In genomic region chr7:104243616-104244015, GRCm38 (mm10) we compare ENCODE assay signal across 23 mouse cellular contexts. TPM values are rescaled to one million over a fixed set of nuclear protein-coding genes. Genes with fewer than 3 reads are reported as not detected.
DNase-seq lines count a peak whose midpoint lies in the region; ATAC-seq lines count a peak whose summit lies in the region.
"Had no signal": no experiment of that assay in that cellular context is flagged by ENCODE, and none has a peak within 500 bp of the region (broad histone marks: within the 10 kb centered on the region; RNA-seq: fewer than 3 reads in every experiment).

No protein-coding gene starts in this region.

- H3K9ac ChIP-seq in kidney, embryonic 15.5 days: no peak overlapping the region
- H3K9ac ChIP-seq in forebrain, embryonic 14.5 days (ENCODE audit: low read length): no peak overlapping the region
- H3K9ac ChIP-seq: forebrain, postnatal 0 days; midbrain, embryonic 15.5 days had no signal

- H3K27ac ChIP-seq in kidney, embryonic 15.5 days: no peak overlapping the region
- H3K27ac ChIP-seq in forebrain, embryonic 14.5 days (ENCODE audit: low read depth, low read length): no peak overlapping the region
- H3K27ac ChIP-seq: midbrain, embryonic 15.5 days had no signal

- peak; percentile 18 for DNase-seq in CD4-positive, CD25-positive, alpha-beta regulatory T cell, adult 2 months (ENCODE audit: low read depth, low spot score)
- no peak for DNase-seq in kidney, adult 18-20 months
- DNase-seq in 3T3-L1 (ENCODE audit: low read depth, low spot score) (peak; percentile 1), ZHBTc4 (ENCODE audit: low read depth, low spot score) (peak; percentile 63)
- DNase-seq in layer of hippocampus, adult 8-10 months (ENCODE audit: low spot score in 2 of 2): no peak
- no peak for DNase-seq in forebrain, embryonic 14.5 days (ENCODE audit: low spot score)
- DNase-seq: cerebellum, adult 9-11 months; right cerebral cortex, postnatal 4 days had no signal

- H3K4me3 ChIP-seq in kidney, embryonic 15.5 days (replicated peaks): no peak overlapping the region
- H3K4me3 ChIP-seq in forebrain, embryonic 14.5 days (ENCODE audit: low read depth, low read length): no peak overlapping the region

- H3K9me3 ChIP-seq in kidney, embryonic 15.5 days (replicated peaks): no peaks in the 10 kb centered on the region
- no peaks in the 10 kb centered on the region for H3K9me3 ChIP-seq in forebrain, embryonic 14.5 days (replicated peaks; ENCODE audit: control insufficient read depth, low read length)
- H3K9me3 ChIP-seq: midbrain, embryonic 15.5 days had no signal

- no peaks in the 10 kb centered on the region for H3K36me3 ChIP-seq in kidney, embryonic 15.5 days
- H3K36me3 ChIP-seq in forebrain, embryonic 14.5 days (ENCODE audit: control insufficient read depth, insufficient read depth, low read length): no peaks in the 10 kb centered on the region
- H3K36me3 ChIP-seq: midbrain, embryonic 15.5 days had no signal

- H3K4me2 ChIP-seq in kidney, embryonic 15.5 days: peak overlapping the region; percentile 62; the same call in 1 of the 2 replicates
- H3K4me2 ChIP-seq in forebrain, embryonic 14.5 days (ENCODE audit: low read length): no peak overlapping the region

- no peak for ATAC-seq in CD4-positive, CD25-positive, alpha-beta regulatory T cell, adult 4 months
- ATAC-seq in kidney, embryonic 15.5 days (replicated peaks; ENCODE audit: low FRiP score): no peak
- ATAC-seq in forebrain, embryonic 14.5 days: no peak

- 65% methylated on average over 1 of the region's 1 CpGs for WGBS in kidney, embryonic 15.5 days
- 52% methylated on average over 1 of the region's 1 CpGs for whole genome bisulfite sequencing in forebrain, embryonic 14.5 days

- H3K27me3 ChIP-seq in kidney, embryonic 15.5 days: no peaks in the 10 kb centered on the region
- no peaks in the 10 kb centered on the region for H3K27me3 ChIP-seq in forebrain, embryonic 14.5 days (replicated peaks; ENCODE audit: control insufficient read depth, insufficient read depth, low read length)
- H3K27me3 ChIP-seq: midbrain, embryonic 15.5 days; Patski had no signal

- 0 out of 2 replicates have a peak, but pooled peaks cover 3% of the 10 kb centered on the region for H3K4me1 ChIP-seq in kidney, embryonic 15.5 days
- no peaks in the 10 kb centered on the region for H3K4me1 ChIP-seq in forebrain, embryonic 14.5 days (ENCODE audit: control insufficient read depth, insufficient read depth, low read length)
- H3K4me1 ChIP-seq: midbrain, embryonic 15.5 days had no signal

RNA-seq across cellular contexts. Expression of gene Trim34a, which starts 0.6 kb away (rescaled TPM):
- polyA plus RNA-seq in CD4-positive, CD25-positive, alpha-beta regulatory T cell, adult 4 months (2017; shearing (Covaris generic)): 10 to 100 TPM; 71.3 to 83.9 TPM
- 2.0 and 2.1 TPM in 2 replicates for polyA plus RNA-seq in kidney, embryonic 15.5 days (2015; fragmentation: Nextera tagmentation; extraction: Ambion mirVana)
- total RNA-seq in layer of hippocampus, adult 8-10 months (2022): 1 to 10 TPM; 1.7 to 4.0 (median 2.7) TPM
- 0.47 and 0.53 TPM in 2 replicates for polyA plus RNA-seq in forebrain, embryonic 14.5 days (2014; fragmentation: Nextera tagmentation; extraction: Ambion mirVana)
- polyA plus RNA-seq: erythroblast, embryonic 14.5 days had no signal

RNA-seq across cellular contexts. Expression of gene Trim6, which starts 25.0 kb away (rescaled TPM):
- 1 to 10 TPM in 1 of 2 experiments, under 1 TPM in 1; 0.25 to 2.7 TPM for polyA plus RNA-seq in CD4-positive, CD25-positive, alpha-beta regulatory T cell, adult 4 months (2017; shearing (Covaris generic))
- 1.9 and 2.2 TPM in 2 replicates for polyA plus RNA-seq in kidney, embryonic 15.5 days (2015; fragmentation: Nextera tagmentation; extraction: Ambion mirVana)
- total RNA-seq in layer of hippocampus, adult 8-10 months (2022): under 1 TPM; 0.14 to 0.29 (median 0.16) TPM
- polyA plus RNA-seq in forebrain, embryonic 14.5 days (2014; fragmentation: Nextera tagmentation; extraction: Ambion mirVana): 0.27 TPM in 1 of 2 replicates, not detected in the other
- total RNA-seq: left cerebral cortex, adult 18-20 months had no signal
- polyA plus RNA-seq: erythroblast, embryonic 14.5 days had no signal

RNA-seq across cellular contexts. Expression of gene Trim5, which starts 44.3 kb away (rescaled TPM):
- polyA plus RNA-seq in CD4-positive, CD25-positive, alpha-beta regulatory T cell, adult 4 months (2017; shearing (Covaris generic)): 10 to 100 TPM; 36.0 to 41.6 TPM
- 0.30 and 0.38 TPM in 2 replicates for polyA plus RNA-seq in kidney, embryonic 15.5 days (2015; fragmentation: Nextera tagmentation; extraction: Ambion mirVana)
- total RNA-seq in layer of hippocampus, adult 8-10 months (2022): 1 to 10 TPM in 2 of 4 experiments, under 1 TPM in 2; 0.47 to 1.7 (median 1.2) TPM
- polyA plus RNA-seq in forebrain, embryonic 14.5 days (2014; fragmentation: Nextera tagmentation; extraction: Ambion mirVana): 0.07 TPM in 1 of 2 replicates, not detected in the other

RNA-seq across cellular contexts. Expression of gene Olfr649, which starts 47.8 kb away (rescaled TPM):
- polyA plus RNA-seq in CD4-positive, CD25-positive, alpha-beta regulatory T cell, adult 4 months (2017; shearing (Covaris generic)): not detected
- not detected in 2 replicates for polyA plus RNA-seq in kidney, embryonic 15.5 days (2015; fragmentation: Nextera tagmentation; extraction: Ambion mirVana)
- total RNA-seq in layer of hippocampus, adult 8-10 months (2022): not detected
- not detected in 2 replicates for polyA plus RNA-seq in forebrain, embryonic 14.5 days (2014; fragmentation: Nextera tagmentation; extraction: Ambion mirVana)
- total RNA-seq: adrenal gland, adult 2 months; forebrain, postnatal 0 days; gastrocnemius, postnatal 14 days; heart, postnatal 36 days; left cerebral cortex, adult 18-20 months; liver, adult 2 months; megakaryocyte progenitor cell, adult 5-6 weeks had no signal
- polyA plus RNA-seq: adrenal gland, adult 2 months; erythroblast, embryonic 14.5 days; forebrain, postnatal 0 days; large intestine, adult 2 months; liver, adult 2 months; midbrain, embryonic 15.5 days; neural tube, embryonic 11.5 days; Patski; urinary bladder, adult 2 months had no signal

Comparison
In these comparisons a context has a peak if more than half of its experiments do, and no peak if none do; other contexts are left out.
1. DNase-seq: peak in CD4-positive, CD25-positive, alpha-beta regulatory T cell, adult 2 months (single experiment), 3T3-L1 (single experiment) and ZHBTc4 (single experiment); none in kidney, adult 18-20 months (single experiment), layer of hippocampus, adult 8-10 months (0 of 2) and forebrain, embryonic 14.5 days (single experiment).
2. RNA of gene Trim34a, which starts 0.6 kb away (polyA plus RNA-seq): 71.3 to 83.9 TPM in CD4-positive, CD25-positive, alpha-beta regulatory T cell, adult 4 months; 2.0 to 2.1 TPM in kidney, embryonic 15.5 days and 0.47 to 0.53 TPM in forebrain, embryonic 14.5 days; every median in the first group is over 10 times any median in the second.
3. RNA of gene Trim5, which starts 44.3 kb away (polyA plus RNA-seq): 36.0 to 41.6 TPM in CD4-positive, CD25-positive, alpha-beta regulatory T cell, adult 4 months; 0.30 to 0.38 TPM in kidney, embryonic 15.5 days and 0.07 TPM in forebrain, embryonic 14.5 days; every median in the first group is over 10 times any median in the second.